Mouse (Mus musculus) macrophage (primary cell): Measurements from ENCODE around the gene Plscr3. TPM values are rescaled to one million over a fixed set of nuclear protein-coding genes. Genes with fewer than 3 reads are reported as not detected.

Experiments used
- H3K27ac ChIP-seq: fragments of 350-480 bp; formaldehyde crosslinking; 2 replicates; pipeline ENCODE4 v1.9.0; 2021
- H3K36me3 ChIP-seq: fragments of 350-480 bp; formaldehyde crosslinking; 2 replicates; pipeline ENCODE4 v1.9.0; 2021; ENCODE audit errors: inconsistent target
- H3K4me3 ChIP-seq: fragments of 350-480 bp; formaldehyde crosslinking; 2 replicates; pipeline ENCODE4 v1.9.0; 2021; ENCODE audit errors: inconsistent target
- H3K79me2 ChIP-seq: fragments of 350-480 bp; formaldehyde crosslinking; 2 replicates; pipeline ENCODE4 v1.9.0; 2021; ENCODE audit errors: inconsistent target
- WGBS: methylation state at CpG from one replicate; pipeline ENCODE4 v1.1.7; 2026; ENCODE audit warnings: inconsistent platforms; ENCODE audit not compliant: missing documents; 5-methylcytosine and 5-hydroxymethylcytosine counted together
- polyA plus RNA-seq: library from polyadenylated mRNA; stranded (reverse); fragments of 250-400 nt; gene quantifications from 3 replicates; pipeline ENCODE4 v1.2.4, GENCODE M21; 2018; ENCODE audit warnings: inconsistent platforms
- total RNA-seq, 78 experiments: library from RNA; depleted of rRNA; stranded (reverse); fragments of 250-400 nt; gene quantifications; 1 replicate in 9 of 78; 2 replicates in 24 of 78; 3 replicates in 43 of 78; 4 replicates in 2 of 78; pipeline ENCODE4 v1.2.4; 2018; ENCODE audit warnings: inconsistent platforms in 56 of 78

The Plscr3 gene
- 10 to 100 TPM in 19 of 26 experiments, 1 to 10 TPM in 7; 7.2 to 31.0 (median 17.1) TPM for total RNA-seq (2018; cell fraction: chromatin; rRNA removed)
- total RNA-seq (2018; cell fraction: cytosol; rRNA removed): 10 to 100 TPM; 20.0 to 38.9 (median 29.8) TPM
- 10 to 100 TPM; 13.3 to 60.6 (median 23.1) TPM for total RNA-seq (2018; cell fraction: nucleus; rRNA removed)
- 23.8 to 38.1 TPM (median 36.6 TPM) in 3 replicates for polyA plus RNA-seq

- WGBS: under 1% methylated on average over 38 of the region's 38 CpGs
- H3K36me3 ChIP-seq: peaks cover 7% of the 10 kb centered on the region; the same call in 1 of the 2 replicates
- H3K4me3 ChIP-seq: peak within 1 kb of the TSS; percentile 88
- peak within 1 kb of the TSS; percentile 57 for H3K27ac ChIP-seq
- H3K79me2 ChIP-seq: no peaks in the 10 kb centered on the region; the same call in 1 of the 2 replicates
Observed at GRCm38 (mm10) chr11:69846198-69846680, at the start of gene Plscr3. Gene Plscr3, plus strand, starts transcription at chr11:69846376.

DNA sequence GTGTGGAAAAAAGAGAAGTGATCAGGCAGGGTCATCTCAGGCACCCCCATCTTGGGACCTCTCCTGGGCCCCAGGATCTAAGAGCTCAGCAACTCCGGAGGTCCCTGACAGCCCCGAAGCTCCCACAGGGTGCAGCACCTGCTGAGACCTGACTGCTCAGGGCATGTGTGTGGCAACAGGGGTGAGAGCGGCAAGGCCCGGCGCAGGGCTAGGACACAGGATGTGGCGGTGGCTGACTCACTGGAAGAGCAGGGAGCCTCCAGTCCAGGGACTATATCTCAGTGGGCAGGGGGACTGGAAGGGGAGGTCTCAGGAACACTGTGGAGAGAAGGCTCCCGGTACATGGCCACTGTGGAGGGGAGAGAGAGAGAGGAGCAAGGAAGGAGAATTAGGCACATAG is 48.3 kb upstream of the Plscr3 start:
- Histone ChIP-seq H3K4me3 (no peak overlapping the region), H3K27ac (no peak overlapping the region)

DNA sequence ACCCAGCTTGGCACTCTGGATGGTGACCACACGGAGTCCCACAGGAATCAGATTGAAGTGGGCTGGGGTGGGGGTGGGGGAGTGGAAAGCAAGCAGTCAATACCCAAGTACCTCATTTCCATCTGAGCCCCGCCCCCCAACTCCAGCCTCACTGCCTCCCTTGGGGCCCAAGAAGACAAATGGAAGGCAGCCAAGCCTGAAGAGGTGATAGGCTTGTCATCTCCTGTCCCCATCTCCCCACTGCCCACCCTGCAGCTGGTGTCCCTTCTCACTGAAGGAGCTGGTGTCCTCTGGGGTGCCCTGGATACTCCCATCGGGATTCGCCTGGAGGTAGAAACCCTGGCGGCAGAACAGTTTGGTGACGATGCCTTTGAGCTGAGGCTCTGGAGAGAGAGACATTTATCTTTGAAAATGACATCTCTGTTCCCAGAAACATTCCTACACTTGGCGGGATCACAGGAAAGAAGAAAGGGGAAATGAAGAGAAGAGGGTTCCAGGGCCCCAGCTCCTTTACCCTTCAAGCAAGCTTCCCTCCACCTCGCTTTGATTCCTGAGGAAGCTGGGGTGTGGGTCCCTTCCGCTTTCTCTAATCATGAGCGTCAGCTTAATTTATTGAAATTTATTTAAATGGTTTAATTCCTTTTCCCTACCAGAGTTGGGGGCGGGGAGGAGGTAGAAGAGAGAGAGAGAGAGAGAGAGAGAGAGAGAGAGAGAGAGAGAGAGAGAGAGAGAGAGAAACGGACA is 46.6 kb upstream of the Plscr3 start:
- Histone ChIP-seq H3K27ac (no peak overlapping the region), H3K4me3 (no peak overlapping the region), H3K79me2 (no peaks in the 10 kb centered on the region), H3K36me3 (no peaks in the 10 kb centered on the region)
- 47% methylated on average over 10 of the region's 12 CpGs for WGBS

More for the DNA sequence above, 48.3 kb upstream of the Plscr3 start:
- H3K36me3 ChIP-seq: no peaks in the 10 kb centered on the region
- H3K79me2 ChIP-seq: no peaks in the 10 kb centered on the region
- WGBS: 75% methylated on average over 7 of the region's 7 CpGs

- 6% methylated on average over 11 of the region's 11 CpGs for WGBS
- H3K4me3 ChIP-seq: no peak overlapping the region; the same call in 1 of the 2 replicates
- no peaks in the 10 kb centered on the region for H3K36me3 ChIP-seq
- H3K79me2 ChIP-seq: no peaks in the 10 kb centered on the region
- H3K27ac ChIP-seq: no peak overlapping the region
Observed at GRCm38 (mm10) chr11:69800138-69800391, 46.1 kb upstream of the Plscr3 start.

DNA sequence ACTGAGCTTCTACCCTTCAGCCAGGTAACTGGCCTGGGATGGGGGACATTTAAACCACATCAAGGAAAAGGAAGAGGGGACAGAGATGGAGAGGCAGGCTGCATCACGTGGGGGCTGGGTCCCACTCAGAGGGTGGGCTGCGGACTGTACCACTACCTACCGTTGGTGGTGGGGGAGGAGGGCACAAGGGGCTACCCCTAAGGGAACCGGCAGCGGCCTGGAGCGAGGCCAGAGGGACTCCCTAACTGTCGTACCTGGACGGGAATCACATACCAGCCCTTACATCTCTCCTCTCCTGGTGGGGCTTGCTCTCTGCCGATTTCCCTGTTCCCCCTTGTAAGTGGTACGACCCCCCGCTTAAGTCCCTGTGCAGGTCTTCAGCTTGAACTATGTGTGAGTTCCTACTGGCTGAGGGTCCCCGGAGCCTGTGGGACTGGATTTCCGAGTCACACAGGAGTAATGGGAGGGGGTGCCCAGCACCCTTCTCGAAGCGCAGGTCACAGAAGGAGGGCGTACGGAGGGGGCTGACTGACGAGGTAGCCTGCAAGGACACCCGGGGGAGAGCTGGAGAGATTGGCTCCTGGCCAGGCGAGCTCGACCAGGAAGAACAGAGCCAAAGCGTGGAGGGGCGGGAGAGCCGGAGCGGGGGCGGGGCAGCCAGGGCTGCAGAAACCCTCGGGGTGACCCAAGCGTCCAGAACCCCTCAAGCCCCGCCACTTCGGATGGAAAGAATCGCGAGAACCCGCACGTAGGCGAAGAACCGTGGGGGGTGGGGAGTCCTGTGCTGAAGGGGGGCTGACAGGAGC is 45.6 kb upstream of the Plscr3 start:
- peak overlapping the region; percentile 10; the same call in 1 of the 2 replicates for H3K4me3 ChIP-seq
- 3% methylated on average over 36 of the region's 36 CpGs for WGBS
- H3K79me2 ChIP-seq: no peaks in the 10 kb centered on the region

GRCm38 (mm10) chr11:69801379-69801977 is 44.7 kb upstream of the Plscr3 start, which contains the start of gene Fgf11:
Gene Fgf11, minus strand, starts transcription at chr11:69801857.
- Histone ChIP-seq H3K36me3 (no peaks in the 10 kb centered on the region), H3K79me2 (no peaks in the 10 kb centered on the region), H3K27ac (no peak within 1 kb of the TSS), H3K4me3 (peak within 1 kb of the TSS; percentile 10; the same call in 1 of the 2 replicates)
- 11% methylated on average over 11 of the region's 33 CpGs for WGBS

More for the DNA sequence above, 45.6 kb upstream of the Plscr3 start:
- Histone ChIP-seq H3K36me3 (no peaks in the 10 kb centered on the region), H3K27ac (no peak overlapping the region)

DNA sequence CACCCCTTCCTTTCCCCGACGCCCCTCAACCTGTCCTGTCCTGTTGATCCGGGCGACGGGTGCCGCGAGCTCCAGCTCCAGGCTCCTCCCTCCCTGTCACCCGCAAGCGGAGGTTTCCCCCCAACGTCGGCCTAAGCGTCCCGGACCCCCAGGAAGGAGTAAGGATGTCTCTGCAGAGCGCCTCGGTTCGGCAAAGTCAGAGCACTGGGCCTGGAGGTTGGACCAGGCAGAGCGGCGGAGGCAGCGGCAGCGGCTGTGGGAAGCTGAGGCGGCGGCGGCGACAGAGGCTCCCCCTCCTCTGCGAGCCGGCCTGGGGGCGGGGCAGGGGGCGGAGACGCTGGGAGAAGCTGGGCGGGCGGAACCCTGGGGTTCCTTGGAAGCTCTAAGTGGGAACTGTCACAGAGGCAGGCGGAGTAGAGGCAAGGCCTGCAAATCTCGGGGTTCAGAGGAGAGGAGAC is 43.5 kb upstream of the Plscr3 start:
- WGBS: 3% methylated on average over 33 of the region's 33 CpGs
- no peaks in the 10 kb centered on the region for H3K79me2 ChIP-seq
- peak overlapping the region; percentile 17; the same call in 1 of the 2 replicates for H3K4me3 ChIP-seq
- no peaks in the 10 kb centered on the region for H3K36me3 ChIP-seq
- no peak overlapping the region for H3K27ac ChIP-seq

DNA sequence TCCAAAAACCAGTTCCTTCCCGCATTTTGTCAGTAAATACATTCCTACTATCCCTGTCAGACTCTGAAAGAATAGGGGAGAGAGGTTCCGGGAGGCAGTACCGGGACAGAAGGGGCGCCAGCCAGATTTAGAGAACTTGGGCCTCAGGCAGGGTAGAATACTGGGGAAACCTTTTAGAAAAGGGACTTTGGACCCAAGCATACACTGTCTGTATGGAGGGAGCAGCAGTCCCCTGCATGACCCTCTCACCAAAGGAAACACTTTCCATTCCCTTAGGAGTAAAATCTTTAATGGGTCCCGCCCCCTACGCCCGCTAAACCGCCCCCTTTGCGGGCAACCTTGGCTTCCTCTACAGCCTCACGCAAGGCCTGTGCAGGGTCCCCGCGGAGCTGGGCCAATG is 42.8 kb upstream of the Plscr3 start:
- no peaks in the 10 kb centered on the region for H3K79me2 ChIP-seq
- H3K27ac ChIP-seq: no peak overlapping the region
- no peaks in the 10 kb centered on the region for H3K36me3 ChIP-seq
- peak overlapping the region; percentile 17; the same call in 1 of the 2 replicates for H3K4me3 ChIP-seq
- 4% methylated on average over 12 of the region's 12 CpGs for WGBS

- H3K36me3 ChIP-seq: no peaks in the 10 kb centered on the region
- WGBS: 6% methylated on average over 59 of the region's 60 CpGs
- H3K27ac ChIP-seq: no peak overlapping the region
- H3K4me3 ChIP-seq: peak overlapping the region; percentile 17; the same call in 1 of the 2 replicates
- H3K79me2 ChIP-seq: no peaks in the 10 kb centered on the region
Observed at GRCm38 (mm10) chr11:69803786-69804651, 42.2 kb upstream of the Plscr3 start.

DNA sequence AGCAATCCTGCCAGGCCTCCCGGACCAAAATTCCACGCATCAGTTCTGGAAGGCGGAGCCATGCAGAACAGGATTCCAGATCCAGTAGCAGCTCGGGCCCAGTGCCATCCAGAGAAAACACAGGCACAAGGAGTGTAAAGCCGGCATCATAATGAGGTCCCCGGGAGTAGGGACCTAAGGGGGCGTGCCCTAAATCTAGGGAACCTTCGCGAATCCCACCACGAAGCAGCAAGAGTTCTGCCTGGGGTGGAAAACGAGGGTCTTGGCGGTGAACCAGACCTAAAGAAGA is 41.6 kb upstream of the Plscr3 start:
- Histone ChIP-seq H3K27ac (no peak overlapping the region), H3K4me3 (no peak overlapping the region), H3K79me2 (no peaks in the 10 kb centered on the region), H3K36me3 (no peaks in the 10 kb centered on the region)
- WGBS: 61% methylated on average over 12 of the region's 12 CpGs

DNA sequence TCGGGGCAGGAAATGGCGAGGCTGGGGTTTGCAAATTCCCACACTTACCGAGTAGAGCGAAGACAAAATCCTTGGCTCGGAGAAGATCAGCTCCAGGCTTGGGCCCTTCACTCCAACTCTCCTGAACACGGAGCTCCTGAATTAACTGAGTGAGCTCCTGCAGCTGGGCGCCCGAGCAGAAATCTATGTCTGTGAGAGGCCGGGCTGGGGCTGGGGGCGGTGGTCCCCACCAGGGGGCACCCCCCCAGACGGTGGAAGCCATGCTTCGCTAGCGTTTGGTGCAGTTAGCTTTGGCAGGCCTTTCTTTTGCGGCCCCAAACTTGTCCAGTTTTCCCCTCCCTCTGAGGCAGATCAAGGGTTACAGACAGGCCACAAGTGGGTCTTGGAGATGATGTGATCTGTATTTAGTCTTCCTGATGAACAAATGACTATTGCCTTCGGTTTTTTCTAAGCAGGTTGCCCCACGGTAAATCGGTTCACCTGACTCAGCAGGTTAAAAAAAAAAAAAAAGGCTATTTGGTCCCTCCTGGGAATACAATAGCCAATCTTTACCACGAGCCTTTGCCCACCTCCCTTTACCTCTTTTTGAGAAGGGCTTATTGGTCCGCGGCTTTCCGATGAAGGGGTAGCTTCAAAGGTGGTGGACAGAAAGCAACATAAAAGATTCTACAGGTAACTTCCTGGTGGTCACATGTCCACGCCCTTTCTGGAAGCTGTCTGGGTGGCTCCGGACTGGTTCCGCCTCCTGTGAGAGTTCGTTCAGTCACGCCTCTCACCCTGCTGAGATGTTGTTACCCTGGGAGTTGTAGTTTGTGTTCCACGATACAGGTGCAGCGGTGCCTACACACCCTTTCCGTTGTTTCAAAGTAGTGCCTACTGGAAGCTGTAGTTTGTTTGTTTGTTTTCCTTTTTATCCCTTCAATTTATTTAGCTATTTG is 40.9 kb upstream of the Plscr3 start, which contains the start of gene Tmem102:
Tmem102 (minus strand) TSS at position 653 of the 938 bp plus-strand sequence.
- Histone ChIP-seq H3K27ac (no peak within 1 kb of the TSS), H3K4me3 (no peak within 1 kb of the TSS), H3K36me3 (no peaks in the 10 kb centered on the region), H3K79me2 (no peaks in the 10 kb centered on the region)
- WGBS: 64% methylated on average over 29 of the region's 29 CpGs

DNA sequence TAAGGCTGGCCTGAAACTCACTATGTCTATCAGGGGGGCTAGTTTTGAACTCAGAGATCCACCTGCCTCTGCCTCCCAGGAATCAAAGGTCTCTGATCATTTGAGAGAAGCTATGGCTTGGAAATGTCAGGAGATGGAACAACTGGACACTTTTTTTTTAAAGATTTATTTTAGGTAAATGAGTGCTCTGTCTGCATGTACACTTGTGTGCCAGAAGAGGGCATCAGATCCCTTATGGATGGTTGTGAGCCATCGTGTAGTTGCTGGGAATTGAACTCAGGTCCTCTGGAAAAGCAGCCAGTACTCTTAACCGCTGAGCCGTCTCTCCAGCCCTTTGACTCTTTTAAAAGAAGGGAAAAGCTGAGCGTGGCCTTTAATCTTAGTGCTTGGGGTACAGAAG is 39.8 kb upstream of the Plscr3 start:
- Histone ChIP-seq H3K79me2 (no peaks in the 10 kb centered on the region), H3K27ac (no peak overlapping the region)
- WGBS: 92% methylated on average over 4 of the region's 4 CpGs

DNA sequence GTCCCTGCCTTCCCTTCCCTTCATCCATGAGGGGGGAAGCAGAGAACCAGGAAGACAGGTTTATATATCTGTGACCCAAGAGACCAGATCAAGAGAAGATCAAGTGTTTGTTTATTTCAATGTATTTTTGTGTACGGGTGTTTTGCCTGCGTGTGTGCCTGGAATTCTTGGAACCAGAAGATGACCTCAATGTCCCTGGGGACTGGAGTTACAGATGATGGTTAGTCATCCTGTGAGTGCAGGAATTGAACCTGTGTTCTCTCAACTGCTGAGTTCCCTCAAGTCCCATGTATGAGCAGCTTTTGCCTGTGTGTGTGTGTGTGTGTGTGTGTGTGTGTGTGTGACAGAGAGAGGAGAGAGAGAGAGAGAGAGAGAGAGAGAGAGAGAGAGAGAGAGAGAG is 38.5 kb upstream of the Plscr3 start:
- no peaks in the 10 kb centered on the region for H3K36me3 ChIP-seq
- H3K79me2 ChIP-seq: no peaks in the 10 kb centered on the region
- 91% methylated on average over 2 of the region's 2 CpGs for WGBS
- H3K27ac ChIP-seq: no peak overlapping the region
- H3K4me3 ChIP-seq: no peak overlapping the region

More for the DNA sequence above, 39.8 kb upstream of the Plscr3 start:
- no peaks in the 10 kb centered on the region for H3K36me3 ChIP-seq
- H3K4me3 ChIP-seq: no peak overlapping the region
